Mouse (Mus musculus) CD4-positive naive resting alpha-beta T cell, adult 57 days (primary cell): ENCODE measurements around the gene Ipo4. TPM values are rescaled to one million over a fixed set of nuclear protein-coding genes. Genes with fewer than 3 reads are reported as not detected.

ENCODE experiments used
- total RNA-seq: library from RNA; stranded (reverse); gene quantifications from one replicate; pipeline ENCODE4 v1.2.4, GENCODE M21; 2023

Ipo4 gene
- 71.9 TPM for total RNA-seq

DNA sequence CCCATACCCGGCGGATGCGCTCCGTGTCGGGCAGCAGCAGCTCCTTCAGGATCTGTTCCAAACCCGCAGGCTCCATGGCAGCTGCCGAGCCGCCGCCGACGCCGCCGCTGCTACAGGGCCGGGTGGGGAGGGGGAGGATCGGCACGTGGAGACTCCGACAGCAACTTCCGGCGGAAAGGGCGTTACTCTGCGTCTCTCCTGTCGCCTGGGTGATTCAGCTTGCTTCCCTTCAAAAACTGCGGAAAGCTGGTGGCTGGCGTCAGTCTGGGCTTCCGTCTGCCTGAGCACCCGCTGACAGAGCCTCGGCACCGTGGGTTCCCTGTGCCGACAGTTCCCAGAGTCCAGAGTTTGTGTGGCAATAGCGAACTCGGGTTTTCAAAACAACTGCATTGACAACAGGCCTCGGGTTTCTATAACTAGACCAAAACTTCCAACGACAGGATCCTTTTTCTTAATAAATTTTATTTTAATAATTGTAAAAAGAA, at the start of gene Ipo4:
Ipo4 (minus strand) TSS at position 435 of the 485 bp plus-strand sequence.

DNA sequence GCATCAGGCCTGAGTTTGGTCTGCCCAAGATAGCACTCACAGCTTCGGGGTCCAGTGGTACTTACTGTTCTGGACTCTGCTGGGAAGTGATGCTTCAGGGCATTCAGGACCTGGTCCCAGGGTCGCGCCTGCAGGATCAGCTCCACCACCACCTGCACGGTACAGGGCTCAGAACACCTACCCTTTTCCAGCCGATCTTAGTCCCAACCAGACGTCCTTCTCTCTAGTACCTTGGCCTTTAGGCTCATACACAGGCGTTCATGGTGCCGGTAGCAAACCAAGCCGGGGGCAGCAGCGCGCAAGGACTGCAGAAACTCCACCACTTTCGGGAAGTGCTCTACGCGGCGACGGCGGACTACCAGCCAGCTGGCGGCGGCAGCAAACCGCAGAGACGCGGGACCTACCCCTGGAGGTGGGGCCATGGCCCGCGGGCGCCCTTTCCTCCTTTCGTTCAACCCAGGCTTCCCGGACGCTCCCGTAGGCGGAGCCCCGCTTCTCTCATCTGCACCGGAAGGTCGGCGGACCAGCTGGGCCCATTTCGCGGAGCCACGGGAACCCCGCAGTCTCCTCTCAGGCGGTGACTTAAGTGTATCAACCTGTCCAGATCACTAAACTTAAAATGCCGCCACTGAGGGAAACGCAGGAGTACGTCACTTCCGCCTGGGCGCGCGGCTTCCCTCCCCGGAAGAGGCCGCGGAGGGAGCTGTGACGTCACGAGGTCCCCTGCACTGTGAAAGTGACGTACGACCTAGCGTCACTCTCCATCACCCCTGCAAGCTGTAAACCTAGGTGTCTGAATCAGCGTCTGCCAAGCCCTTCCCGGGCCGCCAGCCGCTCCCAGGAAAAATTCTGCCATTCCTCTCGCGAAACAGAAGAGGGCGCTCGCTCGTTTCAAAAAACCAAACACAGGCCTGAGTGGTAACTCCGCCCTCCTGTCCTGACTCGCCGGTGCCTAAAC, 45.7 kb upstream of the Ipo4 start, which contains the start of gene Tinf2:
Tinf2 (minus strand) TSS at position 661 of the 958 bp plus-strand sequence.

DNA sequence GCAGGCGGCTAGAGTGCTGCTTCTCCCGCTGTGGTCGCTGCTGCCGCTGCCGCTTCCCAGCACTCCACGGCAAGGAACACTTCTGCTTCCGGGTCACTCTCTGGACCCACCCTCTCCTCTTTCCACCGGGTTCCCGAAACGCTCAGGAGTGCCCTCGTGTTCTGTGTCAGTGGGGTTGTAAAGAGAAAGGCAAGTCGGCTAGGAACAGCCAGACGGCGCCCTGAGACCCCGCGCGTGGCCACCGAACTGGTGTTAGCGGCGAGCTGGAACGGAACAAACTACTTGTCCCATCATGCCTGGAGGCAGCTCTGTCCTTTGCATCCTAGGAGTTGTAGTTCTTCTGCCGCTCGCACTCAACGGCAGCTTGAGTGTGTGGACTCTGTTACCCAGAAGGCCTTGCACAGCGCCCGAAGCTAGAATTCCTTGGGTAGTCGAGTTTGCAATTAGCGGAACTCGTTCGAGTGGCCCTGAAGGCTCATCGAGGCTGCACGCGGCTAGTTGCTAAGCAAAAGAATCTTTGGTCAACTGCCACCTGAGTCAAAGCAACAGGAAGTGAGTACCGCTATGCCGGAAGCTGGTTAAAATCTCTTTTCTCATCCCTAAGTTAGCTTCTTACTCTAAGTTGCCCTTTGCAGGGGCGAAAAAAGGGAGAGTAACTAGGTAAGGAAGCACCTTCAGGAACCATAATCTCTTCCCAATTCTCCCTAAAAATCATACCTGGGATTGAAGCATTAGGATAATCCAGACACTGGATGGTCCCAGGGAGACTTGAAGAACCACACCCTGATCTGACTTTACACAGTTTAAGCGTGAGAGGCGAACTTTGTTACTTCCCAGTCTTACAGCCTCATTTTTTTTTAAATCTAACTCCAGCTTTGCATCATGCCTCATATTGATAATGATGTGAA, 36.3 kb upstream of the Ipo4 start, which contains the start of the genes Gmpr2 and Nedd8:
Gmpr2 (plus strand) TSS at position 109 of the 908 bp plus-strand sequence.
Nedd8 (minus strand) TSS at position 292 of the 908 bp plus-strand sequence.

DNA sequence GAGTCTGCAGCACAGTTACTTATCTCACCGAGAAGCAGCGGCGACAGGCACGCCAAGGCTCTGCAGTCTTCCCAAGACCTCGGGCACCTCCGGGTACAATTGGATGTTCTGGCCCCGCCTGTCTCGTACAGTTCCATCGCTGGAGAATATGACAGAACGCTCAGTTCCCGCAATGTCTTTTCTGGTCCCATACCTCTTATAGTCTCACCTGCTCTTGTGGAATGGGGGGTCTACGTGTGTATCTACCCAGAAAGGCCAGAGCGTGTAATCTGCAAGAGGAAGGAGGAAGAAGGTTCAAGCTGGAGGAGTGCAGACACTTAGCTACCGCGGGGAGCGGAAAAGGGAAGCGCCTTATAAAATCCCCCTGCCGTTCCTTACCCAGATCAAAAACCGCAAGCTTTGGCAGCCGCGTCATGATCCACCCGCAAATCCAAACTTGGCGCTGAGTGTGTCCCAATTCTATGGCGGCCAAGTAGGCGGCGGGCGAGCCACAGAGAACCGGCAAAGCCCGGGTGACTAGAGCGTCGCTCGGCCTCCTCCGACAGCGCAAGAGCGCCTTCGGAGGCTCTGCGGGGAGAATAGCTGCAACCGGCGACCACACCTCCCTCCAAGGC, 24.3 kb upstream of the Ipo4 start, which contains the start of gene Mdp1:
Mdp1 (minus strand) TSS at position 549 of the 614 bp plus-strand sequence.

DNA sequence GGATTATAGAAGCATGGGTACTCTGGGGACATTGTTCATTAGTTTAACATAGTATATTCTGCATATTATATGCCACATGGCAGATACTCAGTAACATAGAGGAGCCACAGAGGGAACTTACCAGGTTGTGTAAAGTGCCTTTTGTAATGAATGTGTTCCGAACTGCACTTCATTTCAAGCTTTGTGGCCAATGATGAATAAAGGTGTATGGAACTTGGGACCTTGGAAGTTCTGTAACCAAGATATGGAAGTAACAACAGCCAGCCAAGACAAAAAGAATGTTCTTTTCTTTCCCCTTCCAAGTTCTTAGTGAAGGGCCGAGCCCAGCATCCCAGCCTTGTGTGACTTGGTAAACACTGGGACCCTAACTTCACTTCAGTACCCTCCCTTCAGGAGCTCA, 14.1 kb upstream of the Ipo4 start, which contains the start of gene Tssk4:
Tssk4 (plus strand) TSS at position 301 of the 400 bp plus-strand sequence.

DNA sequence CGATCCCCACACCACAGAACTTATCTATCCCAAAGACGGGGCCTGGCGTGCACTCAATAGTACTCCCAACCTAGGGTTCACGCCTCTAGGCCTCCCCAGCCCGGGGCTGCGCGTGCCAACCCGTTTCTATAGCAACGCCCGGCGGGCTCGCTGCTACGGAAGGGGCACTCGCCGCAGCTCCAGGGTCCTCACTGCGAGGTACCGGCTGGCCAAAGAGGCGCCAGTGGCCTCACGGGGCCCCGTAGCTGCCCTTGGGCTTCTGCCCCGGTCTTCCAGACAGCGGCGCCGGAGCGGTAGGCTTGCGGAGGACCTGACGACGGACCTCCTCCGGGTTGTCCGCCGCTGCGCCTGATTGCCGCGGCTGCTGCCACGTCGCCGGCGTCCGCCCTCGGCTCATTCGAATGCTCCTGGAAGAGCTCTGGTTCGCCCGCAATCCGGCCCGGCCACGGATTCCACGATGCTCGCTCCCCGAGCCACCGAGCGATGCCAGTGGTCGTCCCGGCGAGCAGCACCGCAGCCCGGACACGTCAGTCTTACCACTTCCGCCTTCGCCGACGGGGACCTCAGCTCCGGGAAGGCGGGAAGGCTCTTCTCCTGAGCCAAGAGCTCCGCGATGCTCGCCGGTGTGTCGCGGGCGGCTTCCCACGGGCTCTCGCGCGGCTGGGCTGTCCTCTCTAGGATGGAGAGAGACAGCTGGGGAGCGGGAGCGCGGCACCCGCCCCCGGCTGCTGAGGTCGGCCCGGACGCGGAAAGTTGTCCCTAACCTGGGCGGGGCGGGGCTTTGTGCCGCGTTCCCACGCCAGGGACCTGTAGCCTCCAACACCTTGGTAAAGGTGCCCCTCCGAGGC, 7.5 kb upstream of the Ipo4 start, which contains the start of gene Tm9sf1:
Tm9sf1 (minus strand) TSS at position 747 of the 848 bp plus-strand sequence.

DNA sequence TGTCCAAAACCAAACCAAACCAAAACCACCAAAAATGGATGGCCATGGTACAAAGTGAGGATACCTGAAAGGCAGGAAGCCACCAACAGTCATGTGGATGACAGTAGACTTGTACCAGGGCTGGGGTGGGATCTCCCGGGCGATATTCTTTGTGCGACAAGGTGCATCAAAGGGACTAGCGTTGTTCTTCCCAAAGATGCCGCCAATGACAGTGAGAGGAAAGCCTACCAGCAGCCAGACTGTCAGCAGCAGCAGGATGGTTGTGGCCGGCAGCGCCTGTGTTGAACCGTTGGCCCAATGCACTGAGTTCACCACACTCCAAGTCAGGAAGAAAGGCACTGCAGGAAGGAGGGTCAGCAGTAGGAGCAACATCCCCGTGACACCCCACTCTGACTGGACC, 2.0 kb upstream of the Ipo4 start, which contains the start of gene Gm49378:
Gm49378 (minus strand) TSS at position 101 of the 400 bp plus-strand sequence.

DNA sequence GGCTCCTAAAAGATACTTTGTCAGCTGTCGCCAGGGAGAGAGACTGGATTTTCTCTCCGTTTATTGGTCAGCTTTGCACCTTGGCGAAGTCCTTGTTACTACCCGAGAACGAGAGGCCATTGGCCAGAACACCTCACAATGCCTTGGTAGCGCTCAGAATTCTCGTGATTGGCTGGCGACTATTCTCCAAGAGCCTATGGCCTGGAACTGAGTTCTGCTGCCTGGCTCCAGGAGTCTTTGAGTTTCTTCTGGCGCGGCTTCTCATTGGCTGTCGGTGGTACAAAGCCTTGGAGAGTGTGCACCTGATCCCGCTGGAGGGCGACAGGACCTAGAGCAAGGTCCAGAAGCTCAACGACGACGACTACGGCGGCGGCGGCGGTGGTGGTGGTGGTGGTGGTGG, 17.9 kb downstream of the Ipo4 start, which contains the start of gene Rec8:
Rec8 (plus strand) TSS at position 216 of the 400 bp plus-strand sequence.

DNA sequence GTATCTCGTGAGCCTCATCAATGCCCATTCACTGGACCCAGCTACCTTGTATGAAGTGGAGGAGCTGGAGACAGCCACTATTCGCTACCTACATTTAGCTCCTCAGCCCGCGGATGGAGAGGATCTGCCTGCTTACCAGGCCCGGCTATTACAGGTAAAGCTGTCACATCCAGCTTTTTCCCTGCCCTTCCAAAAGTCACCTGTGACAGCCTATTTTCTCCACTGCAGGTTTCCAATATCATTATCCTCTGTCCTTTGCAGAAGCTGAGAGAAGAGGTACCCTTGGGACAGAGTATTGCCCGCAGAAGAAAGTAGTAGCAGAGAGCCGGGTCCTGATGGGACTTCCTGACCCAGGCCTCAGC, 32.5 kb downstream of the Ipo4 start, which contains the start of gene Irf9:
Irf9 (plus strand) TSS at position 301 of the 362 bp plus-strand sequence.

DNA sequence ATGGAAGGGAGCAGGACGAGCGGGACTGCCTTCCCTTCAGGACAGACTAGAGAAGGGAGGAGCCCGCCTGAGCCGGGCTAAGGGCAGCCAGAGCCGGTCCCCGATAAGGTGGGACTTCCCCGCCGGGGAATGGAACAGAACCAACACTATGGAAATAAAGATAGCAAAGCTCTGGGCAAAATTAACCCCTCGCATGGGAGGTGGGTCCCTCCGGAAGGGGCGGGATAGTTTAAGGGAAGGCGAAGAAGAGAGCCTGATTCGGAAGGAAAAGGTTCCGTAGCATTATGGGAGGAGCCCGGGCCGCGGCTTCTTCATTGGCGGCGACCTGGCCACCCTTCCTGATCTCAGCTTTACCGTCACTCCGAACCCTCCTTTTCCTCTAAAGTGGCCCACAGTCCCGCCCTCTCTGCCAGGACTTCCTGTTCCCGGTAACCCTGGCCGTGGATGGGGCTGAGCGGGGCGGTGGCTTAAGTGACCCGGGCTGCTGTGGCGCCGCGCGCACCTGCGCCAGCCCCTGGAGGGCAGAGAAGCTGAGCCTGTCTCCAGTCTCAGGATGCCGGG, 44.3 kb downstream of the Ipo4 start, which contains the start of gene Rnf31:
Rnf31 (plus strand) TSS at position 378 of the 561 bp plus-strand sequence.

DNA sequence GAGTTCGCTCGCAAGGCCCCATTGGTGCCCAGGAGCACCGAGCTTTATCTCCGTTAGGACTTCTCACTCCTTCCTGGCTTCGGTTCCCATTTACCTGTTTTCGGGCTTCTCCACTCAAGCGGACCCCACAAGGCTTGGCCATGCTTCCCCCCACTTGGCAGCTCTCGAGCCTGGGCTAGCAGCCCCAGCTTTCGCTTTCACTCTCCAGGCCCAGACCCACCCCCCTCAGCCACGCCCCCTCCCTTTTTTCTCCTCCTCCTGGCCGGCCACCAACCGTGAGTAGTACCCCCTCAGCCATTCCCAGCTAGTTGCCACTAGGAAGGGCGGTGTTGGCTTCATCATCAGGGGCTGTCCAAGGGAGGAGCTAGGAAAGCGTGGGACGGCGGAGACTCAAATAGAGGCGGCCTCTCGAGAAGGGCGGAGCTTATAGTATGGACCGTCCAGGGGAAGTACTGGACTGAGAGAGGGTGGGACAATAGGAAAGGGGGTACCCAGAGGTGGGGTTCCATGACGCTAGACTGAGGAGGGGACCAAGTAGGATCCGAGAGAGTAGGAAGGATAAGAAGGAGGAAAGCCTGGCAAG, 44.9 kb downstream of the Ipo4 start, which contains the start of gene Psme2:
Psme2 (minus strand) TSS at position 366 of the 583 bp plus-strand sequence.

DNA sequence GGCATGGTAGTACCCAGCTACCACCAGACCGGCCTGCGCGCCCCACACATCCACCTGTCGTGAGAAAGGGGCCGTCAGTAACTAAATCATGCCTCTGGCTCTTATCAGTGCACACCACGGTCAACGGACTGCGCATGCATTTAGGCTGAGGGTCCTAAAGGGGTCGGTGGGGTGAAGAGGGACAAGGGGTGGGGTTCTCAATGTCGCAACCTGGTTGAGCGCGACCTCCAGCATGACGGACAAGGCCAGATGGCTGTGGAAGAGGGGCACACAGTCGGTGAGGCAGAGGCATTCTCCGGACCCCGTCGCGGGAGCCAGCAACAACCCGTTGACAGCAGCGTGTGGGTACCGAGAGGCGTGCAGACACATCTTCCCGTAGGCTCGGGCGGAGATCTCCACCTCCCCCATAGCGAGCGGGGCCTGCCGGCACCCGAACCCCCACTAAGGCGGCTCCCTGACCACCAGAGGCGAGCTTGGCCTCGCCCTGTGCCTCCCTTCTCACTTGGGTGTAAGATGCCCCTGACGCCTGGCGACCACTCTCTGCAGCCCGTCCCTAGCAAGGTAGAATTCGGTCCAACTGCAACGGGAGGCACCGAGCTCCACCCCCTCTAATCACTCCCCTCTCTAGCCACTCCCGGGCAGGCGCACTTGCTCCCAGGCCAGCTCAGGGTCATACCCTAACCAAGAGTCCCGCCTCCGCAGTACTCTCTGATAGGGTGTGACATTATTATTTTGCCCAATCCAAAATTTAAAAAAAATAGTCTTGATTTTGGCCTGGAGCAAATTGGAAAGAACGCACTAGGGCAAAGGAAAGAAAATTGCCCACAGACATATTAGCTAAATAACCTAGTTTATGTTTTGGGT, 50.8 kb downstream of the Ipo4 start, which contains the start of gene Emc9:
Emc9 (minus strand) TSS at position 601 of the 864 bp plus-strand sequence.

DNA sequence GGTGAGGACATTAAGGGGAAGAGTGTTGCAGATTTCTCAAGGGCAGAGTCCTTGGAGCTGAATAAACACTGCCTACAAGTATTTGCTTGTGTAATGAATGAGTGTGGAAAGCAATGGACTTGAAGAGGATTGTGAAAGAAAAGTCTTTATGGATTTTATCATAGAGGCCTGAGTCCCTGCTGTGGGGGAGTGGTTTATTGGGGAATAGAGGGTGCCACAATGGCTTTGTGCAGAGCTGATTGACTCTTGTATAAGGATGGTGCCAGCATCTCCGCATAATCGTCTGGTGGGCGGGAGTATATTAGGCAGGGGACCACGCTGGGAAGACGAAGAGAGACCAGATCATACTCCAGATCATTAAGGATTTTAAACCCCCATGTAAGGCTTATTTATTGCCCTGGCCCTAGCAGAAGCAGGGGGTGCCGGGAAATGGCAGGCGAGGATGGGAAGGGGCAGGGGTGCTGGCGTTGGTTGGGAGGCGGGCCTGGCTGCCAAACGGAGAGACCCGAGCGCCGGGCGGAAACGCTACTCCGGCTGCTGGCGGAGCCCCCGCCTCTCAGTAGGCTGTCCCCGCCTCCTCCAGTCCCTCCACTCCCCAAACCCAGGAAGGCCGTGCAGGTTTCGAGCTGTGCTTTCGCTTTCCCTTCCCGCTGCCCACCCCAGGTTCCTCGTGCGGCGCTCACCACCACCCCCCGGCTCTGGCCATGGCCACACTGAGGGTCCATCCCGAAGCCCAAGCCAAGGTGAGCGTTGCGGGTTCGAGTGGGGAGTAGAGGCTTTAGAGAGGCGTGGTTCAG, 57.7 kb downstream of the Ipo4 start, which contains the start of gene Psme1:
Psme1 (plus strand) TSS at position 253 of the 797 bp plus-strand sequence.

Other genes starting within 250 kb of the Ipo4 start
- gene Dhrs4, start 157.2 kb downstream of the Ipo4 start, total RNA-seq = 21.3 TPM
- 1.2 TPM for gene Carmil3, start 145.3 kb downstream of the Ipo4 start, total RNA-seq
- not detected for gene Cpne6, start 125.5 kb downstream of the Ipo4 start, total RNA-seq
- not detected for gene Nrl, start 111.0 kb downstream of the Ipo4 start, total RNA-seq
- gene Pck2, start 95.7 kb downstream of the Ipo4 start, total RNA-seq = 16.1 TPM
- gene Dcaf11, start 76.0 kb downstream of the Ipo4 start, total RNA-seq = 92.5 TPM
- gene A730061H03Rik, start 75.6 kb downstream of the Ipo4 start, total RNA-seq = 6.4 TPM
- gene Fitm1, start 60.3 kb downstream of the Ipo4 start, total RNA-seq = not detected
- gene Psme1, start 57.8 kb downstream of the Ipo4 start, total RNA-seq = 263 TPM
- 21.5 TPM for gene Emc9, start 50.7 kb downstream of the Ipo4 start, total RNA-seq
- gene Psme2, start 44.8 kb downstream of the Ipo4 start, total RNA-seq = 386 TPM
- 96.4 TPM for gene Rnf31, start 44.2 kb downstream of the Ipo4 start, total RNA-seq
- gene Irf9, start 32.4 kb downstream of the Ipo4 start, total RNA-seq = 94.6 TPM
- 0.44 TPM for gene Rec8, start 17.9 kb downstream of the Ipo4 start, total RNA-seq
- gene Gm49378, start 1.9 kb upstream of the Ipo4 start, total RNA-seq = 2.7 TPM
- gene Tm9sf1, start 7.8 kb upstream of the Ipo4 start, total RNA-seq = 43.9 TPM
- gene Tssk4, start 14.2 kb upstream of the Ipo4 start, total RNA-seq = 3.5 TPM
- 41.7 TPM for gene Mdp1, start 24.6 kb upstream of the Ipo4 start, total RNA-seq
- gene Gmpr2, start 36.0 kb upstream of the Ipo4 start, total RNA-seq = 16.2 TPM
- 153 TPM for gene Nedd8, start 36.2 kb upstream of the Ipo4 start, total RNA-seq
- 111 TPM for gene Tinf2, start 45.9 kb upstream of the Ipo4 start, total RNA-seq
- gene Tgm1, start 78.0 kb upstream of the Ipo4 start, total RNA-seq = 2.0 TPM
- gene Rabggta, start 86.3 kb upstream of the Ipo4 start, total RNA-seq = 84.5 TPM
- gene Dhrs1, start 109.7 kb upstream of the Ipo4 start, total RNA-seq = 18.6 TPM
- gene Nop9, start 109.7 kb upstream of the Ipo4 start, total RNA-seq = 22.2 TPM
- not detected for gene Cideb, start 122.5 kb upstream of the Ipo4 start, total RNA-seq
- 0.21 TPM for gene Ltb4r2, start 125.5 kb upstream of the Ipo4 start, total RNA-seq
- gene Ltb4r1, start 130.0 kb upstream of the Ipo4 start, total RNA-seq = 0.41 TPM
- 0.27 TPM for gene Adcy4, start 148.1 kb upstream of the Ipo4 start, total RNA-seq
- 67.6 TPM for gene Ripk3, start 152.9 kb upstream of the Ipo4 start, total RNA-seq
- not detected for gene Nfatc4, start 187.2 kb upstream of the Ipo4 start, total RNA-seq
- gene Nynrin, start 218.1 kb upstream of the Ipo4 start, total RNA-seq = 1.0 TPM
- not detected for gene Cbln3, start 248.4 kb upstream of the Ipo4 start, total RNA-seq
- 65.3 TPM for gene Khnyn, start 249.0 kb upstream of the Ipo4 start, total RNA-seq